Mouse (Mus musculus): Measurements from ENCODE around the gene Gm4216. TPM values are rescaled to one million over a fixed set of nuclear protein-coding genes. Genes with fewer than 3 reads are reported as not detected.
"Not testable (repeated sequence)": the region's sequence is repeated elsewhere in the genome, so short reads cannot be mapped to it uniquely, and the experiment has no call there.

Gm4216 gene
- not detected in 2 replicates for polyA plus RNA-seq (2012; rRNA removed)

DNA sequence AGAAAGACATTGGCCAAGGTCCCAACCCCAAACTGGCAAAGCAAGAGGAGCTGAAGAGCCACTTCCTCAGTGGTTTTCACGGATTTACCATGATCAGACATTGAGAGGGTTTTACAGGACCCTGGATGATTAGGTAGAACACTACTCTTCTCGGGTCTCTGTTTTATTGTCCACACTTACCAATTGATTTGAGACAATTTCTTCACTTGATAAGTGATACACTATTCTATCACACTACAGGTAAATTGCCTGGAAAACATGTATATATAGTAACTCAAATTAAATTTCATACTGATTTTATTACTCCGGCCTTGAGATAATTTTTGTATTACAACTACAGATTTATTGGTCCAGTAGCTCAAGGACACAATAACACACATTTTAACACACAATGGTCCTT, at the start of gene Gm4216:
TSS of gene Gm4216 (minus strand) at position 101 of the 400 bp plus-strand sequence.
- not testable (repeated sequence) for DNase-seq (ENCODE audit: low spot score)

- DNase-seq (ENCODE audit: low spot score), result not testable (repeated sequence)
These were observed 47.6 kb upstream of the Gm4216 start, which contains the start of gene Gm8720 for GRCm38 (mm10) chr7:23067356-23067755. Gene Gm8720, minus strand, starts transcription at chr7:23067456.

- DNase-seq (ENCODE audit: low spot score), result not testable (repeated sequence)
These were observed 35.5 kb upstream of the Gm4216 start, which contains the start of gene Vmn1r163 for GRCm38 (mm10) chr7:23055240-23055639. Gene Vmn1r163, plus strand, starts transcription at chr7:23055540.

GRCm38 (mm10) chr7:22984573-22984972, 35.1 kb downstream of the Gm4216 start, which contains the start of gene Gm4214:
Gene Gm4214, minus strand, starts transcription at chr7:22984673.
- DNase-seq (ENCODE audit: low spot score), result not testable (repeated sequence)

Other genes with a start within 250 kb of the Gm4216 start
- gene Vmn1r158, start 229.1 kb downstream of the Gm4216 start, polyA plus RNA-seq (2012; rRNA removed), result not detected in 2 replicates
- not detected in 2 replicates for gene Vmn1r159, start 176.3 kb downstream of the Gm4216 start, polyA plus RNA-seq (2012; rRNA removed)
- not detected in 2 replicates for gene Vmn1r160, start 148.7 kb downstream of the Gm4216 start, polyA plus RNA-seq (2012; rRNA removed)
- gene Gm4214, start 35.2 kb downstream of the Gm4216 start, polyA plus RNA-seq (2012; rRNA removed), result not detected in 2 replicates
- not detected in 2 replicates for gene Vmn1r163, start 35.6 kb upstream of the Gm4216 start, polyA plus RNA-seq (2012; rRNA removed)
- not detected in 2 replicates for gene Gm8720, start 47.5 kb upstream of the Gm4216 start, polyA plus RNA-seq (2012; rRNA removed)
- not detected in 2 replicates for gene Gm10662, start 124.6 kb upstream of the Gm4216 start, polyA plus RNA-seq (2012; rRNA removed)
- gene Vmn1r165, start 197.4 kb upstream of the Gm4216 start, polyA plus RNA-seq (2012; rRNA removed), result not detected in 2 replicates
- gene Vmn1r166, start 231.8 kb upstream of the Gm4216 start, polyA plus RNA-seq (2012; rRNA removed), result not detected in 2 replicates